Mouse (Mus musculus) adrenal gland, postnatal 36 days (tissue): ENCODE measurements around the gene Cnnm3. TPM values are rescaled to one million over a fixed set of nuclear protein-coding genes. Genes with fewer than 3 reads are reported as not detected.

Experiments used
- DNase-seq, 2 experiments: peaks; one replicate each; pipeline ENCODE4 v3.0.0; 2021; ENCODE audit warnings: mixed read lengths in 1 of 2
- microRNA-seq: library from miRNA; unstranded; fragments of <30 nt; microRNA quantifications from one replicate; pipeline ENCODE4 v1.2.0, GENCODE M21; 2021
- total RNA-seq, 2 experiments: library from RNA; stranded (reverse); gene quantifications; 2 replicates each; pipeline ENCODE4 v1.2.3; 2021

Cnnm3 gene
- total RNA-seq, 2 experiments from 2014 or later, result 21.5 to 34.2 TPM

DNA sequence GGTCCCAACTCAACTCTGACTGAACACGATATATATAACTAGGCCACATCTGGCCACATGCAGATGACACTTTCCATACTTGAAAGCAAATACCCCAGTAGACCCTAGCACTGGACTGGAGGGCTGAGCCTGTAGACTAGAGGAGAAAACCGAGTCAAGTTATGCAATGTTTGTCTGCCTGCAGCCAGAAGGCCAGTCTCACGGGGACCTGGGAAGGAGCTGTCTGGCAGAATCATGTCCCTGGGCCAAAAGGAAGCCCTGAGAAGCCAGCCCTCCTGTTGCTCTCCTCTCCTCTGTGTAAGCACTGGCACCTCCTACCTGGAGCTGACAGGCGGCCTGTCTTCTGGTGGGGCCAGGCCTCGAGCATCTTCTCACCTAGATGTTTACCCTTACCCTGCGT lies 63.7 kb downstream of the Cnnm3 start:
- DNase-seq, result no peak

DNA sequence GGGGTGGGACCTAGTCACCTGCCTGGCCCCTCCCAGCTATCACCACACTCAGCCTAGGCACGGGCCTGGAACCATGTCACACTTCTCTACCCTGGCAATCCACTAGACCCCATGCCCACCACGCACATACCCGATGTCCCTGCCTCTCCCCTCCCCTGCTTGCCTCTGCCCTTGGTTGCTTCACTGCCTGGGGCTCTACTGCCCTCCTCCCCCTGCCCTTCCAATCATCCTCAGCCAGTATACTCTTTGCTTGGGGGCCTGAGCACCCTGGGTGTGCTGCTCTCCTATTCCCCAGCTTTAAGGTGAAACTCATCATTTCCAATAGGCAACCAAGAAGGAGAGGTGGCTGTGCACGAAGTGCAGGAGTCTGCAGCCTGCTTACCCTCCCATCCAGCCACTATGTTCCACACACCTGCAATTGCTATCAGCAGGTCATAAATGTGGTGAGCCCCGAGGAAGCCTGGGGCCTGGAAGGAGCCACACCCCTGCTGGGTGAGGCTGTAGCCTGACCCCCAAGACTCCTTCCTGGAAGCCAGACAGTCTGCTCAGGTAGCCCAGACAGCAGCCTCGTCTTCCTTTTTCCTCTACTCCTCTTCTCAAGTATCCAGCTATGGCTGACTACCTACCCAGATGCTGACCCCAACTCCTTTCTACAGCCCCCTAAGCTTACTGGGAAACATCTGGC lies 65.5 kb downstream of the Cnnm3 start:
- no peak for DNase-seq

Small RNAs within 50 kb of the gene (microRNA-seq; reads per million reads assigned to microRNA genes)
- gene Gm47280, result not detected

Other genes starting within 250 kb of the Cnnm3 start
- gene Neurl3, start 237.2 kb upstream of the Cnnm3 start, total RNA-seq, result 1 to 10 TPM; 6.1 to 6.8 TPM
- 1 to 10 TPM; 4.2 to 6.9 TPM for gene Arid5a, start 204.1 kb upstream of the Cnnm3 start, total RNA-seq
- 100 to 1,000 TPM; 105 to 113 TPM for gene Kansl3, start 142.7 kb upstream of the Cnnm3 start, total RNA-seq
- gene Fer1l5, start 139.6 kb upstream of the Cnnm3 start, total RNA-seq, result under 1 TPM; 0.16 to 0.20 TPM
- 10 to 100 TPM; 36.4 to 52.2 TPM for gene Lman2l, start 66.6 kb upstream of the Cnnm3 start, total RNA-seq
- gene Cnnm4, start 40.2 kb upstream of the Cnnm3 start, total RNA-seq, result 1 to 10 TPM; 3.9 to 4.9 TPM
- 1 to 10 TPM; 6.4 to 8.1 TPM for gene Ankrd23, start 25.0 kb downstream of the Cnnm3 start, total RNA-seq
- gene Gm42417, start 27.6 kb downstream of the Cnnm3 start, total RNA-seq, result under 1 TPM in 1 of 2 experiments, not detected in 1; 0.49 TPM
- gene Ankrd39, start 35.6 kb downstream of the Cnnm3 start, total RNA-seq, result 10 to 100 TPM; 11.3 to 12.6 TPM
- 10 to 100 TPM; 18.6 to 19.5 TPM for gene Sema4c, start 46.5 kb downstream of the Cnnm3 start, total RNA-seq
- under 1 TPM; 0.36 to 0.40 TPM for gene Fam178b, start 171.3 kb downstream of the Cnnm3 start, total RNA-seq
- gene Cox5b, start 179.6 kb downstream of the Cnnm3 start, total RNA-seq, result 100 to 1,000 TPM; 841 to 851 TPM
- not detected for gene 4933424G06Rik, start 198.3 kb downstream of the Cnnm3 start, total RNA-seq
- 100 to 1,000 TPM; 136 to 141 TPM for gene Actr1b, start 202.6 kb downstream of the Cnnm3 start, total RNA-seq
- under 1 TPM; 0.53 to 0.56 TPM for gene Zap70, start 249.9 kb downstream of the Cnnm3 start, total RNA-seq